Mouse (Mus musculus): Measurements from ENCODE around the gene Rab37.

Gene Rab37

DNA sequence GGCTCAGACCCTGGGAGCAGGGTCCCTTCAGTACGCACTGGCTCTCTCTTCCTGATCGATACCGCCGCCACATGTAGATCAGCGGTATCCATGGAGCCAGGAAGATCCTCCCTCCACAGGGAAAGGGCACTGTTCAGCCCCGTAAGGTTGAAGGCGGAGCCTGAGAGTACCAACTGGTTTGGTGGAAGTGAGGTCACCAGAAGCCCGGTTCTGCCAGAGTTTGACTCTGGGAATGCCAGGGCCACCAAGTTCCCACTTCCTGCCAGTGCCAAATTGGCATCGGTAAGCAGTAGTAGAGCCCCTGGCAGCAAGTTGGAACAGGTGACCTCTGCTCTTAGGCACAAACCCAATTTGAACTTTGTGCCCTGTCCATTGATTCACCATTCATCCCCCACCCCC is 73.7 kb downstream of the Rab37 start:
- DNase-seq (ENCODE audit: low spot score in 2 of 2), result peak; percentile 66 to 73

DNA sequence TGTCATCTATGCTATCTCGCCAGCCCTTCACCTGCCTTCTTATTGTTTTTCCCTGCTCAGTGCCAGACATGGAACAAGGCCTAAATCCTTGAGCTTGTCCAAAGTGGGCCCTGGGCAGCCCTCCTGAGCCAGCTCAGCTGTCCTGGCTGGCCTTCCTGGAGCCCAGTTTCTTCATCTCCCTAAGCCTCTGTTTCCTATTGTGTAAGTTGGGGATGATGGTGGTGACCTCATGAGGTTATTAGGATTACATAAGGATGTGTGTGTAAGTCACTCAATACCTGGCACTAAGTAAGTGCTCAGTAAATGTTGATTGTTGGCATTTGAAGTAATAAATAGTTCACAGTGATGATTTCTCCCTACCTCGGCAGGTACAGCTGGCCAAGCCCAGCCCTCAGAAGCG is 75.5 kb downstream of the Rab37 start:
- DNase-seq (ENCODE audit: low spot score in 2 of 2), result peak in 1 of 2 experiments; percentile 16

DNA sequence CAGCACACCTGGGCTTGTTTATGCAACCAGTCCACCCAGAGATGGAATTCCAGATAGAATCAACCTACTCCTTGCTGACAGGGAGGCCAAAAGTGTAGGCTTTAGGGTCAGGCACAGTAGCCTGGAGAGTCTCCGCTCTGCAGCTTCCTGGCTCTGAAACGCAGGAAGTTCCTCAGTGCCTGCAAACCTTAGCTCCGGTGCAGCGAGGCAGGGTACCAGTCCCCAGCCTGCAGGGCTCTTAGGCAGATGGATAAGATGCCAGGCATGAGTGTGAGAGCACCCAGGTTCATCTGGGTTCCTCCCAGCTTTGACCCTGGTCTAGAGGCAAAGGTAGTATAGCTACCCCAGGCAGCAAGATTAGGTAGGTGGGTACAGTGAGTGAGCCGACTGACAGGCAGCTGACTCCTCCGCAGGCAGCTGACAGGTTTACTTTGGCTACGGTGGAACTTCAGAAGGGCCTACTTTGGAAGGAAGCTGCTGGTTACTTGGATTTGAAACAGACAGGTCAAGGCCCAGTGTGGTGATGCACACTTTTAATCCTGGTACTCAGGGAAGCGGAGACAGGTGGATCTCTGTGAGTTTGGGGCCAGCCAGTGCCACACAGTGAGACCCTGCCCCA is 76.5 kb downstream of the Rab37 start:
- DNase-seq (ENCODE audit: low spot score in 2 of 2), result no peak

DNA sequence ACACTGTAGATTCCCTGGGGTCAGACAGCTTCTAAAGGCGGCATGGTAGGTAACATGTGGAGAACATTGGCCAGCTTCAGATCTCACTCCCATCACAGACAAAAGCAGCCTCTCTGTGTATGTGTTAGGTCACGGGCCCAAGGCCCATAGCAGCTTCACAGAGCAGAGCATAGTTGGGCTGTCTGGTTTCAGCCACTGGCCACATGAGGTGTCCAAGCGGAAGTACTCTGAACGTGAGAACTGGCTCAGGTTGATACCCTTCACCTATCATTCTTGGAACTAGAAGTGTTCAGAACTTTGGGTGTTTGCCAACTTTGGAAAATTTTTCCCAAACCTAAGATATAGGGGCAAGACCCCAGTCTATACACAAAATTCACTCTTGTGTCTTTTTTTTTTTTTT is 78.2 kb downstream of the Rab37 start:
- no peak for DNase-seq (ENCODE audit: low spot score in 2 of 2)

DNA sequence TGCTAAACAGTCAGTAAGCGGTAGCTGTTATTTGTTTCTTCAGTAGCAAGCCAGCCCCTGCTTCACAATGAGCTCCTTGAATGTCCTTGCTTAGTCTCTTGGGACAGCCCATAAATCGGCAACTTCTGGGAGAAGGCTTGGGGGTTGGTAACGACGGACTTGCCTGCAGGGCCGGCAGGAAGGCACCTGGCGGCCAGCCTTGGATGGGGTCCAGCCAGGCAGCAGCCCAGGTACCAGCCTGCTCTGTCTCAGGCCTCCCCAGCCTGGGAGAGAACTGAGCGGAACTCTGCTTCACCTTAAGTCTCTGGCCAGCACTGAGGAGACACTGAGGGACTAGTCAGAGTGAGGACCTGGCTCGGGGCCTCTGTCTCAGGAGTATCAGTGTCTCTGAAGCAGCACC is 79.9 kb downstream of the Rab37 start:
- DNase-seq (ENCODE audit: low spot score in 2 of 2), result no peak

DNA sequence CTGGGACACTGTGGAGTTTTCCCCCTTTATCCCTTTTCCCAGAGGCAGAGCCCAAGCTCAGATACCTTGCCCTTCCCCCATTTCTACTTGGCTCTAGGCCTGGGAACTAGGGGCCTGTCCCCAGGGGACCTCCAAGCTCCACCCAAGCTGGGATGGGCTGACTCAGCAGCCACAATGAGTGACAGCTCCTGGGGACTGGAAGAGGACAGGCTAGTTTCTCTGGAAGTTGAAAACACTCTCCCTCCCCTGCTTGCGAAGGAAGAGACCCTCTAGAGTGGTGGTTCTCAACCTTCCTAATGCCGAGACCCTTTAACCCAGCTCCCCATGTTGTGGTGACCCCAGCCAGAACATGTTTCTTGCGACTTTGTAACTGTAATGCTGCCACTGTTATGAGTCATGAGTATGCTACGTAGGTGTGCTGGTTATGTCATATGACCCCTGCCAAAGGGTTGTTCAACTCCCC is 81.6 kb downstream of the Rab37 start:
- DNase-seq (ENCODE audit: low spot score in 2 of 2), result peak; percentile 52 to 57

DNA sequence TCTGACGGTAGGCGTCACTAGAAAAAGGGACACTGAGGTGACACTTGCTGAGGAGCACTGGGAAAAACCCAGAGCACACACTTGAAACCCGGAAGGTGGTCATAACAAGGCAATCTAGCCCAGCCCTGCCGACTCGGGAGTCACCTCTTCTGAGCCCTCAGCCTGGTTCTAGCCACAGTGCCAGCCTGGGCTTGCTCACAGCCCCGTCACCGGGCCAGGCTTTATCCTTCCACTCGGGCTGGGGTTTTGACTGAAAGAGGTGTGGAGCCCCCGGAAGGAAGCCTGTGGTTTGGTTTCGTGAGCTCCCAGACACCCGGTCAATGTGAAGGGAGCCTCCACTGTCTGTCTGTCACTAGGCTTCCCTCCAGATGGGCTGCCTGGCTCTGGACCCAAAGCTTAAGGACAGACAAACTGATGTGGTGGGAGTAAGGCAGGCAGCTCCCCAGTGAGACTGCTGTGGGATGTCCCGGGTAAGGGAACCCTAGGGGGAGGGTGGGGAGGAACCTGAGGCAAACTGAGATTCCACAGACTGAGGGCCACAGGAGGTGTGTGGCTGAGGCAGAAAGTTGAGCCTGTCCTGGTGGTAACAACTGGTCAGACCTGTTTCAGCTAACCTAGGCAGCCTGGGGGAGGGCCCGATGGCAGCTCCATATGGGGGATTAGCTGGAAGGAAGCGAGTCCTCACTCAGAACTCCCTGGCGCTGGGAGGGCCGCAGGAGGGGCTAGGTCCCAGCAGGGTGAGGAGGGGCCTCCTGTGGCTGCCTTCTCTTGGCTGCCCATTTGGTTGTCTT is 82.5 kb downstream of the Rab37 start:
- no peak for DNase-seq (ENCODE audit: low spot score in 2 of 2)

DNA sequence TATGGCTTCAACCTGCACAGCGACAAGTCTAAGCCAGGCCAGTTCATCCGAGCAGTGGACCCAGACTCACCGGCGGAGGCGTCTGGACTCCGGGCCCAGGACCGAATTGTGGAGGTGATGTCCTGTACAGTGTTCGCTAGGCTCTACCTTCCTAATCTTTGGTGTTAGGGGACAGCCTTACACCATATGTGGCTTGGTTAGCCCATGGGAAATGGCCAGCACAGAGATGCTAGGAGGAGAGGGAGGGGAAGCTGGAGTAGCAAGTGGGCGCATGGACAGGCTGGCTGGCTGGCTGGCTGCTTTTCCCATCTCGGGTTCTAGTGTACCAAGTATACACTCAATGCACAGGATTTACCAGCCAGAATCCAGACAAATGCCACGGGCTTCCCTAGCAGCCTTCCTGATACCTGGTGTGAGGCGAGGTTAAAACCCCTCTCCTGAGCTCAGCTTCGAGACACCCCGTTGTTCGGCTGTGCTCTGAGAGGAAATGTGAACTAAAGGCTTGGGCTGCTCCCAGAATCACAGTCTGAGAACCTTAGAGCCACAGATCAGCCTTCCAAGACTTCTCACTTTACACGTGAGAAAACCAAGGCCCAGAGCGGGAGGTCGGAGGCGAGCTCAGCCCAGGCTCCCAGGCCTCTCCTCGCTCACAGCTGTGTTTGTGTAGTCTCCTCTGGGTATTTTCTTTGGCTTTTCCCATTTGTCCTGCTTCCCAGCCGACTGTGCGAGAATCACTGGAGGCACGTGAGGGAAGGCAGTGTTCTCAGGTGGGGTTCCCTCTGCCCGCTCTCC is 85.4 kb downstream of the Rab37 start:
- DNase-seq (ENCODE audit: low spot score in 2 of 2), result no peak

DNA sequence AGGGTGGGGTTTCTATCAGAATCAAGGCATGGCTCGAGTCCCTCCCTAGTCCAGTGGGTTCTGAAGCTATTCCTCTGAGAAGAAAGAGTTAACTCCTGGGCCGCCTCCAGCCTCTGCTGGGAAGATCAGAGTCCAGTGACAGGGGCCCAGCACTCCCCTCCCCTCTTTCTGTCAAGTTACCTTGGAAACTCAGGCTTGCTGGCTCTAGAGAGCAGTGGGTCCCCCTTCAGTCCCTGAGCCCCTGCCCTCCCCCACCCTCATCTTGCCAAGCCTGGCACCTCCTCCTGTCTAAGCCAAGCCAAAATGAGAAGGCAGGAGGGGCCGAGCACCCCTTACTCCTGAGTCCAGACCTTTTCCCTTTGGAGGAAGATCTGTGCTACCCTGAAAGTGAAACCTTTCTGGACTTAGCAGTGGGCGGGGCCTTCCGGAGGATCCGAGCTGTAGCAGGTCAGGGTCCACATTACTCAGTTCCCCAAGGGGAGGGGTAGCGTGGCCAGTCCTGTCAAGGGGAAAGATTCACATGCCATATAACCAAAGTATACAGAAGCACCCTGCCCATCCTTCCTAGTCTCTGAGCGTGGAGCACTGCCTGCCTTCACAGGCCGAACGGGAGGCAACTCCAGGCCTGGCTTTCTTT is 86.4 kb downstream of the Rab37 start:
- DNase-seq (ENCODE audit: low spot score in 2 of 2), result peak; percentile 72 to 75

DNA sequence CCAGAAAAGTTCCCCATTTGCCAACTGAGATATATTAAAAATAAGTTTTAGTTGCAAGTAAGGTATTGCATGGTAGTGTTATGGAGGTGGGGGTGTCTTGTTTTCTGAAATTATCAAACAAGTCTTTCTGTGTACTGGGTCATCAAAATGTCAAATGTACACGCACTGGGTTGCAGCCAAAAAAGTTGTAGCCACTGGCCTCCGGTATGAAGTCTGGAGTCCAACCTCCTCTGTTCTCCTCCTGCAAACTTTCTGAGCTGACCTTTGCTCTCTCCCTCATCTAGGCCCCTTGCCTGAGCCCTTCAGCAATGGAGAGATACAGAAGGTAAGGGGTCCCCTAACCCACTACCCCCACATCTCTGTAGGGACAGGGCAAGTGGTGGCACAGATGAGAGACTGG is 87.5 kb downstream of the Rab37 start:
- no peak for DNase-seq (ENCODE audit: low spot score in 2 of 2)

DNA sequence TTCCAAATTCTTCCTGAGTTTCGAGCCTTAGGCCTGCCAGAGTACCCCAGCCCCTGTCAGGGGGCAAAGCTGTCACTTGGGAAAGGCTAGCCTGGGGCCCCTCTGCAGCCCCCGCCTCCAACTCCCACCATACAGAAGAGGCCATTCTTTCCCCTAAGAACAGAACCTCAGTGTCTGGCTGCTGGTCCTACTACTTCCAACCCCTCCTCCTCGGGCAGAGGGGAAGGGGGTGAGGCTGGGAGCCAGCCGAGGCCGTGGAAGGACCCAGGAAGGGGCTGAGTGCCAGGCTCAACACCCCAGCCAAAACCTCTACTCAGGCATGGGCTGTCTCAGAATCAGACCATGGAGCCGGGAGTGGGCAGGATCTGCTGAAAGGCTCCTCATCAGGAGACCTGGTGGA is 88.0 kb downstream of the Rab37 start:
- peak; percentile 81 to 84 for DNase-seq (ENCODE audit: low spot score in 2 of 2)

DNA sequence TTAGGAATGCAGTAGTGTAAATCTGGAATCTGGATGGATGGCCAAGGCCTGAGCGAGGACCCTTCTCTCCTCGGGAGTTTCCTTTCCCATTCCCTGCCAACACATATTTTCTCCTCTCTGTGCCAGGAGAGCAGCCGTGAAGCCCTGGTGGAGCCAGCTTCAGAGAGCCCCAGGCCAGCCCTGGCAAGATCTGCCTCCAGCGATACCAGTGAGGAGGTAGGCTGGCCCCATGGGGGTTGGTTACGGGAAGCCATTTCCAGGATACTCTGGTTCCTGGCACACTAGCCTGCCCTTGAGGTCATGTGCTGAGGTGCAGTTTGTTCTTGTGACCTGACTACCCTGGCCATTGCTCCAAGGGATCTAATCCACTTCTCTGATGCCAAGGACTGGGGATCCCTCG is 88.7 kb downstream of the Rab37 start:
- no peak for DNase-seq (ENCODE audit: low spot score in 2 of 2)

DNA sequence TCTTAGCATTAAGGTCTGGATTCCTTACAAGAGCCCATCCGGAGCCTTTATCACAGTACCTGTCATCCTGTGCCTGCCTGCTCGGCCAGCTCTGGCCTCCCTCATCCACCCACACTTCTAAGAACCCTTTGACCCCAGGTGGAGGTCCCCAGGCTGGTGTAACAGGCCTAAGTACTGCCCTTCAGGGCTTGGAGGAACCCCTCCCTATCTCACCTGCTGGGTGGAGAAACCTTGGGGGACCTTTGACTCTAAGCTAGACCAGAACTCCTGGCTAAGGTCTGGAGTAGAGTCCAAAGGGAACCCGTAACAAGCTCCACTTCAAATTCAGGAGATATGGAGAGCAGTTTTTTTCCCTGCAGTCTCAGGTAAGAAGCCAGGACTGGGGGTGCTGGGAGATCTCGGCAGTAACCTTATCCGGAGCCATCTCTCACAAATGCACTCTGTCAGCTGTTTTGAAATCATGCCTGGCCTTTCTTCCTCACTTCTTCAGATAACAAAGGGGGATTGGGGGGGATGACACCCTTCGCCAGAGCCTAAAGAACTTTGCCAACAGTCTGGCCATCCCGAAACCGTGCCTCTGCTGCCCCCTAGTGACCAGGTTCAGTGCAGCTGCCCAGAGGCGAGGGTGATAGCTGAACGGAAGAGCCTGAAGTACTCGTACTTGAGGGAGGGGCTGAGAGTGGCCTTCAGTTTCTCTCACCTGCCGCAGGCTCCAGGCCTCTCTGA is 90.8 kb downstream of the Rab37 start:
- peak; percentile 72 to 86 for DNase-seq (ENCODE audit: low spot score in 2 of 2)

DNA sequence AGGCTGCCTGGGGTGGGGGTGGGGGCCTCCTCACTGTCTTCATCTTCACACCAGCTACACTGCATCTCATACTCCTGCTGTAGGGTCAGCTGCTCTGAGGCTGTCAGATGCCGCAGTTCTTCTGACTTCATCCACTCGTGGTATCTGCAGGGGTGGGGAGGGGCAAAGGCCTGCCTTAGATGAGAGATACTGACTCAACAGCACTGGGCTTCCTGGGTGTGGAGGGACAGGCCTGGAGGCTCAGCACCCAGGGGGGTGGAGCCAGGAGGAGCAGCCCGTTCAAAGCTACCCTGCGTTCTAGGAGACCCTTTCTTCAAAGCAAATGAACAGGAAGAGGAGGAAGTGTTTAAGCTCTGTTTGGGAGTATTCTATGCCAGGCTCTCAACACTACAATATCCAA is 93.7 kb downstream of the Rab37 start:
- no peak for DNase-seq (ENCODE audit: low spot score in 2 of 2)

DNA sequence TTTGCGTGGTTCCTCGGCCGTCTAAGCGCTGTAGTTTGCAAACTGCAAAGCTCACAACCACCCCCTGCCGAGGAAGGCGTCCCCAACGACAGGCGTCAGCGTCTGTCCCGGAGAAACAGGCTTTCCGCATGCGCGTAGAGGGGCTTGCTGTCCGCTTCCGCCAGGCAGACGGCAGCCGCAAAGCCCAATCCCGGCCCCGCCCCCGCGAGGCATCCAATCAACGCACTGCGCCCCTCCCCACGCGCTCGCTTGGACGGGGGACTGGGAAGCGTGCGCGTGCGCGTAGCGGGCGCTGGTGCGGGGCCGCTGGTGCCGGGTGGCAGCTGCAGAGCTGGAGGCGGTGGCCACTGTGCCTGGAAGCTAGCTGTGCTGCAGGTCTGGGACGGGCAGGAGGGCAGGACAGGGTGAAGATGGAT is 96.0 kb downstream of the Rab37 start, which contains the start of gene Tmem104:
Gene Tmem104 (plus strand): TSS at position 264 of the 416 bp plus-strand sequence.
- peak; percentile 99 to 100 for DNase-seq (ENCODE audit: low spot score in 2 of 2)

DNA sequence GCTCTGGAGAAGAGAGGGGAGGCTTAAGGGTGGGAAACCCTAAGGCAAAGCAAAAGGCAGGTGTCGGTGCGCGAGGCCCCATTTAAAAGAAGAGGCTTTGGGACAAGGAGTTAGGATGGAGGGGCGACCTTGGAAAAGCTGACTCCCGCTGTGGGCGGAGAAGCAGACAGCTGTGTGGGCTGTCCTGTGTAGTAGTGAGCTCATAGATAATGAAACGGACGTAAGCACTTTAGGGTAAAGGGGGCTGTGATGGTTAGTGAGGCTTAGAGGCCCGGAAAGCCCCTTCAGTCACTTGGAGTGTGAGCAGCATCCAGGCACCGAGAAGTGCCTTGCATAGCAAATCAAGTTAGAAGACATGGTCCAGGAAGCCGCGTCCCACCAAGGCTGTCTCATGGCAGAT is 96.5 kb downstream of the Rab37 start, which contains the start of gene Nat9:
Gene Nat9 (minus strand): TSS at position 167 of the 400 bp plus-strand sequence.
- DNase-seq (ENCODE audit: low spot score in 2 of 2), result no peak

DNA sequence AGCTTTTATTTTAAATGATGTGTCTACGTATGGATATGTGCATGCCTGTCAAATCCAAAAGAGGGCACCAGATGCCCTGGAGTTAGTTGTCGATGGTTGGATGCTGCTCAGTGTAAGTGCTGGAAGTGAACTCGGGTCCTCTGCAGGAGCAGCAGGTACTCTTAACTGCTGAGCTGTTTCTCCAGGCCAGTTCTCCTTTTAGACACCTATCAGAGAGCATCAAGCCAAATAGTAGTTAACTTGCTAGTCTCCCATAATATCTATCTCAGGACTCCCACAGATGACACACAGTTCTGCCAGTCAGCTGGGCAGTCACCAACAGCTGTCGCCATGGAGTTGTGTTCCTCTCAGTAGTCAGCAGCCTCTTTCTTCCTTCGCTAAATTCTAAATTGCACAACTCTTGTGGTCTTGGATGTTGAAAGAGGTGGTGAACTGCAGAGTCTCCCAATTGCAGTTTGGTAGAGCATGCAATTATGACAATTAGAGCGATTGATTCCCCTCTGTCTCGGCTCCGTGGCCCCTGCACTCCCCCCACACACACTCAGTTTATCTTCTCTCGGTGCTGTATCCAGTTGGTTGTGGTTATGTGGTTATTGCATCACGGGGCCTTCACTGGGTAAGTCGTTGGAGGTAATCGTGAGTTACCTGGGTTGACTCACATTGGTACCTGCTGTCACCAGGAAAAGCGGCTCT is 97.5 kb downstream of the Rab37 start:
- DNase-seq (ENCODE audit: low spot score in 2 of 2), result no peak

DNA sequence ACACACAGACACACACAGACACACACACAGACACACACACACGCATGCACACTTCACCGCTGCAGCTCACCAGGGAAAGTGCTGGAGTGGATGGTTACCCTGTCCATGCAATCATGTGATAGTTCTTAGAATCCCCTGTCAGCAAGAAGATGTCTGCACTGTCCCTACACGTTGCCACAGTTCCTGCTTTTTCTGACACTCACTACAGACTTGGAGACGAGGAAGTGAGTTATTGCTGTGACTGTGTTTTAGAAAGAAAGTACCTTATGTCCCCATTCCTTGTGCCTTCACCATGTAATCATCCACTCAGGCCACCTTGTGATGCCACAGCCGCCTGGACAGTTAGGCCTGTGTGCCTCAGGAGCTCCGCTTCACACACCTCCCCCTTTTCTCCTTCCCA is 98.1 kb downstream of the Rab37 start:
- DNase-seq (ENCODE audit: low spot score in 2 of 2), result no peak

DNA sequence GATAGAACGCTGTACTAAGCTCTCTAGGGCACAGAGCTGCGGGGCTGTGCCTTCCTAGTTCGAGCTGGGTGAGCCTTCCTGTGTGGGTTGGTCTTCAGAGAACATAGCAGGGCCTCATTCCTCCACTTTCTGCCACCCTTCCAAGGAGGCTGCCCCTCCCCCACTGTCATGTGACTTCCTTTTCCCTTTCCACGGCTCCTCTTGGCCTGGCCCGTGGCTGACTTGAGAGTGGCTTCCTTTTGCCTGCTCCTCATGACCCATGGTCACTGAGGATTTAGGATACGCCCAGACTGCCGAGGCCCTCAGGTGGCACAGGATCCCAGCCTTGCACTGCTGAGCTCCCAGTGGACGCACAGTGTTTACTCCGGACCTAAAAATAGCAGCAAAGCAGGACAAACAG is 100.9 kb downstream of the Rab37 start:
- DNase-seq (ENCODE audit: low spot score in 2 of 2), result peak; percentile 52 to 72

DNA sequence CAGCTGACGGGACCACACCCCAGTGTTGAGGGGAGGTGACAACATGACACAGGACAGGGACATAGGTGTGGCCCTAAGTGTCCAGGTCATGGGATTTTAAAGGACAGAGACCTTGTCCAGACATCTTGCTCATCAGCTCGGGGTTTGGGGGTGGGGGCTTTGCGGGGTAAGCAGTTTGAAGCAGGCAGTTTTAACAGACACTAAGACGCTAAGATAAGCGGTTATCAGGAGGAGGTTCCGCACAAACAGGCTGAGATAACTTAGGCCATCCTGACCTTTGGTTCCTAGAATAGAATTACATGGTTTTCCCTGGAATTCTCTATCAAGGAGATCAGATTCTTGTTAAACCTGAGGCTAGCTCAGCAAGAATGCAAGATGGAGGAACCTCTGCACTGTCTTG is 103.5 kb downstream of the Rab37 start:
- no peak for DNase-seq (ENCODE audit: low spot score in 2 of 2)

DNA sequence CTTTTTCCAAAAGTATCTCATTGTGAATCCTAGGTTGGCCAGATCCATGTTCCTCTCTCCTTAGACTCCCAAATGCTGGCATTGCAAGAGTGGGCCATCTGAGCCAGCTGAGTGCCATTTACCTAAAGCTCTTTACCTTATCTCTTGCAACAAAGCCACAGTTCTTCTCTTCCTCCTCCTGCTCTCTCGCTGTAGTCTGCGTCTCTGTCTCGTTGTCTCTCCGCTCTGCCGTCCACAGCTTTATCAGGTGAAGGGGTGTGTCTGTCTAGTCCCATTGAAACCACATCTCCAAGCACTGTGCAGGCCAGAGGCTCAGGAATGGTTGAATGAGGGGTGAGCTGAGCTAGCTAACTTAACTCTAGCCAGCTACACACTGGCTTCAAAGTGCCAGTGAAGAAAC is 104.7 kb downstream of the Rab37 start:
- DNase-seq (ENCODE audit: low spot score in 2 of 2), result no peak
